In genomic region chr16:91348264-91348565, GRCm38 (mm10) we compare ENCODE assay signal across 20 mouse cellular contexts. TPM values are rescaled to one million over a fixed set of nuclear protein-coding genes. Genes with fewer than 3 reads are reported as not detected.
DNase-seq lines count a peak whose midpoint lies in the region; ATAC-seq and TF ChIP-seq lines count a peak whose summit lies in the region.
"Had no signal": no experiment of that assay in that cellular context is flagged by ENCODE, and none has a peak within 500 bp of the region (broad histone marks: within the 10 kb centered on the region; RNA-seq: fewer than 3 reads in every experiment).

No protein-coding gene starts in this region.

- no peak overlapping the region; the same call in 1 of the 2 replicates for H3K4me3 ChIP-seq in heart, adult 2 months
- H3K4me3 ChIP-seq in neural tube, embryonic 13.5 days = no peak overlapping the region
- H3K4me3 ChIP-seq in hindbrain, postnatal 0 days (ENCODE audit: low read length) = no peak overlapping the region
- H3K4me3 ChIP-seq in lung, postnatal 0 days (ENCODE audit: low read depth, low read length) = no peak overlapping the region
- H3K4me3 ChIP-seq: embryonic facial prominence, embryonic 10.5 days; heart, embryonic 12.5 days; kidney, embryonic 15.5 days; limb, embryonic 15.5 days had no signal

- TF ChIP-seq POLR2A in heart, adult 2 months (IDR thresholded peaks at IDR 0.05; ENCODE audit: insufficient read depth, low read depth, low read length) = no peak

- intact Hi-C loops in heart, adult 2 months (cut with DNase I) = no loop called here

- 70% methylated on average over 14 of the region's 14 CpGs for WGBS in heart, adult 2 months
- 57% methylated on average over 14 of the region's 14 CpGs for WGBS in neural tube, embryonic 13.5 days
- WGBS in hindbrain, postnatal 0 days = 35% methylated on average over 14 of the region's 14 CpGs
- WGBS in lung, postnatal 0 days = 72% methylated on average over 14 of the region's 14 CpGs

- H3K27ac ChIP-seq in heart, adult 2 months = peak overlapping the region; percentile 47
- H3K27ac ChIP-seq in neural tube, embryonic 13.5 days (replicated peaks) = peak overlapping the region; percentile 6; the same call in 1 of the 2 replicates
- H3K27ac ChIP-seq in hindbrain, postnatal 0 days = no peak overlapping the region
- H3K27ac ChIP-seq in lung, postnatal 0 days (ENCODE audit: low read length) = no peak overlapping the region
- H3K27ac ChIP-seq: embryonic facial prominence, embryonic 10.5 days; kidney, embryonic 15.5 days; limb, embryonic 15.5 days had no signal

- no peak for TF ChIP-seq CTCF in heart, adult 2 months (IDR thresholded peaks at IDR 0.05)
- TF ChIP-seq CTCF in hindbrain, postnatal 0 days (IDR thresholded peaks at IDR 0.05; ENCODE audit: low read depth) = no peak
- TF ChIP-seq CTCF in lung, postnatal 0 days (IDR thresholded peaks at IDR 0.05) = no peak

- no peak for TF ChIP-seq EP300 in heart, adult 2 months (IDR thresholded peaks at IDR 0.05; ENCODE audit: insufficient read depth, low read depth, low read length)
- TF ChIP-seq EP300 in lung, postnatal 0 days (IDR thresholded peaks at IDR 0.05) = no peak

- H3K9me3 ChIP-seq in neural tube, embryonic 13.5 days = no peaks in the 10 kb centered on the region
- no peaks in the 10 kb centered on the region for H3K9me3 ChIP-seq in hindbrain, postnatal 0 days (ENCODE audit: low read length)
- H3K9me3 ChIP-seq in lung, postnatal 0 days (ENCODE audit: low read length) = no peaks in the 10 kb centered on the region
- H3K9me3 ChIP-seq: embryonic facial prominence, embryonic 10.5 days; heart, embryonic 12.5 days; kidney, embryonic 15.5 days; limb, embryonic 15.5 days had no signal

- no peaks in the 10 kb centered on the region for H3K79me2 ChIP-seq in heart, adult 2 months (replicated peaks; ENCODE audit: control insufficient read depth, insufficient read depth, low read length)

- peaks cover 1% of the 10 kb centered on the region; the same call in 1 of the 2 replicates for H3K27me3 ChIP-seq in heart, adult 2 months (ENCODE audit: control insufficient read depth, insufficient read depth, low read length)
- peaks cover 76% of the 10 kb centered on the region for H3K27me3 ChIP-seq in neural tube, embryonic 13.5 days
- peaks cover 19% of the 10 kb centered on the region; the same call in 1 of the 2 replicates for H3K27me3 ChIP-seq in hindbrain, postnatal 0 days (ENCODE audit: insufficient read depth, low read length)
- no peaks in the 10 kb centered on the region for H3K27me3 ChIP-seq in lung, postnatal 0 days (replicated peaks; ENCODE audit: insufficient read depth, low read length)

- H3K36me3 ChIP-seq in heart, adult 2 months (ENCODE audit: control insufficient read depth, insufficient read depth, low read length) = no peaks in the 10 kb centered on the region
- no peaks in the 10 kb centered on the region for H3K36me3 ChIP-seq in neural tube, embryonic 13.5 days
- H3K36me3 ChIP-seq in hindbrain, postnatal 0 days (ENCODE audit: insufficient read depth, low read length) = no peaks in the 10 kb centered on the region
- H3K36me3 ChIP-seq in lung, postnatal 0 days (ENCODE audit: insufficient read depth, low read length) = no peaks in the 10 kb centered on the region
- H3K36me3 ChIP-seq: embryonic facial prominence, embryonic 10.5 days; heart, embryonic 12.5 days; kidney, embryonic 15.5 days; limb, embryonic 15.5 days had no signal

- no peaks in the 10 kb centered on the region for H3K4me1 ChIP-seq in heart, adult 2 months (ENCODE audit: control insufficient read depth, insufficient read depth, low read length)
- H3K4me1 ChIP-seq in neural tube, embryonic 13.5 days (replicated peaks) = peaks cover 12% of the 10 kb centered on the region
- H3K4me1 ChIP-seq in hindbrain, postnatal 0 days (ENCODE audit: insufficient read depth, low read length) = no peaks in the 10 kb centered on the region
- H3K4me1 ChIP-seq in lung, postnatal 0 days (ENCODE audit: insufficient read depth, low read depth, low read length) = no peaks in the 10 kb centered on the region
- H3K4me1 ChIP-seq: embryonic facial prominence, embryonic 10.5 days; heart, embryonic 12.5 days; kidney, embryonic 15.5 days; limb, embryonic 15.5 days had no signal

- no peak; the same call in 1 of the 2 replicates for ATAC-seq in neural tube, embryonic 13.5 days (ENCODE audit: low read depth)
- no peak for ATAC-seq in hindbrain, postnatal 0 days
- no peak for ATAC-seq in lung, postnatal 0 days
- ATAC-seq: intestine, embryonic 16.5 days had no signal

- no peak overlapping the region for H3K4me2 ChIP-seq in neural tube, embryonic 13.5 days
- H3K4me2 ChIP-seq in hindbrain, postnatal 0 days (ENCODE audit: low read depth, low read length) = peak overlapping the region; percentile 19; the same call in 1 of the 2 replicates
- no peak overlapping the region for H3K4me2 ChIP-seq in lung, postnatal 0 days (replicated peaks; ENCODE audit: low read depth, low read length)
- H3K4me2 ChIP-seq: heart, embryonic 12.5 days; kidney, embryonic 15.5 days; limb, embryonic 15.5 days had no signal

- no peak for DNase-seq in heart, adult 2 months
- no peak for DNase-seq in heart, adult 9 months (ENCODE audit: low spot score in 2 of 2)
- no peak for DNase-seq in neural tube, embryonic 10.5 days (ENCODE audit: extremely low spot score, low spot score)
- peak; percentile 42 for DNase-seq in hindbrain, postnatal 0 days (ENCODE audit: low spot score)
- no peak for DNase-seq in layer of hippocampus, adult 11-12 months (ENCODE audit: low spot score)
- no peak for DNase-seq in lung, postnatal 0 days (ENCODE audit: low spot score)
- DNase-seq: heart, postnatal 36 days; lung, adult 18-20 months; right cerebral cortex, postnatal 25 days had no signal

- no peak overlapping the region for H3K9ac ChIP-seq in heart, adult 2 months (ENCODE audit: low read depth, low read length)
- no peak overlapping the region for H3K9ac ChIP-seq in neural tube, embryonic 13.5 days
- no peak overlapping the region for H3K9ac ChIP-seq in hindbrain, postnatal 0 days (replicated peaks; ENCODE audit: low read length)
- no peak overlapping the region for H3K9ac ChIP-seq in lung, postnatal 0 days (replicated peaks; ENCODE audit: low read depth)
- H3K9ac ChIP-seq: heart, embryonic 12.5 days; kidney, embryonic 15.5 days; limb, embryonic 15.5 days had no signal

RNA-seq across cellular contexts. Expression of gene Ifnar2, which starts 24.4 kb away (rescaled TPM):
- 10 to 100 TPM; 31.2 to 36.0 TPM for total RNA-seq in heart, adult 2 months (2021)
- polyA plus RNA-seq in heart, adult 2 months (2012; rRNA removed) = 39.9 and 51.6 TPM in 2 replicates
- 39.9 and 40.6 TPM in 2 replicates for polyA plus RNA-seq in neural tube, embryonic 13.5 days (2015; fragmentation: Nextera tagmentation; extraction: Ambion mirVana)
- 18.3 and 20.9 TPM in 2 replicates for total RNA-seq in hindbrain, postnatal 0 days (2014; rRNA removed)
- polyA plus RNA-seq in hindbrain, postnatal 0 days (2015; fragmentation: Nextera tagmentation; extraction: Ambion mirVana) = 49.9 and 51.7 TPM in 2 replicates
- 94.1 and 104 TPM in 2 replicates for polyA plus RNA-seq in lung, postnatal 0 days (2015; fragmentation: Nextera tagmentation; extraction: Ambion mirVana)

RNA-seq across cellular contexts. Expression of gene Gm21970, which starts 43.3 kb away (rescaled TPM):
- total RNA-seq in heart, adult 2 months (2021) = not detected
- polyA plus RNA-seq in heart, adult 2 months (2012; rRNA removed) = not detected in 2 replicates
- polyA plus RNA-seq in neural tube, embryonic 13.5 days (2015; fragmentation: Nextera tagmentation; extraction: Ambion mirVana) = not detected in 2 replicates
- total RNA-seq in hindbrain, postnatal 0 days (2014; rRNA removed) = not detected in 2 replicates
- not detected in 2 replicates for polyA plus RNA-seq in hindbrain, postnatal 0 days (2015; fragmentation: Nextera tagmentation; extraction: Ambion mirVana)
- polyA plus RNA-seq in lung, postnatal 0 days (2015; fragmentation: Nextera tagmentation; extraction: Ambion mirVana) = 0.45 TPM in 1 of 2 replicates, not detected in the other
- total RNA-seq: gastrocnemius, postnatal 4 days; left cerebral cortex, postnatal 10 days; MEL; monocyte, adult 5-6 weeks had no signal
- polyA plus RNA-seq: embryonic facial prominence, embryonic 10.5 days; heart, embryonic 12.5 days; intestine, embryonic 16.5 days; kidney, embryonic 15.5 days; limb, embryonic 15.5 days; neural tube, embryonic 14.5 days had no signal

RNA-seq across cellular contexts. Expression of gene Il10rb, which starts 57.7 kb away (rescaled TPM):
- total RNA-seq in heart, adult 2 months (2021) = 100 to 1,000 TPM in 1 of 2 experiments, 10 to 100 TPM in 1; 98.2 to 122 TPM
- polyA plus RNA-seq in heart, adult 2 months (2012; rRNA removed) = 136 and 182 TPM in 2 replicates
- 11.8 and 13.1 TPM in 2 replicates for polyA plus RNA-seq in neural tube, embryonic 13.5 days (2015; fragmentation: Nextera tagmentation; extraction: Ambion mirVana)
- total RNA-seq in hindbrain, postnatal 0 days (2014; rRNA removed) = 4.2 and 7.1 TPM in 2 replicates
- 14.6 and 14.8 TPM in 2 replicates for polyA plus RNA-seq in hindbrain, postnatal 0 days (2015; fragmentation: Nextera tagmentation; extraction: Ambion mirVana)
- polyA plus RNA-seq in lung, postnatal 0 days (2015; fragmentation: Nextera tagmentation; extraction: Ambion mirVana) = 90.5 and 106 TPM in 2 replicates

Comparison
In these comparisons a context has a peak if more than half of its experiments do, and no peak if none do; other contexts are left out.
1. H3K27ac ChIP-seq: peak in heart, adult 2 months (single experiment) and neural tube, embryonic 13.5 days (single experiment); none in hindbrain, postnatal 0 days (single experiment) and lung, postnatal 0 days (single experiment).